Mouse (Mus musculus): ENCODE data around the gene Gm17304.

Gm17304 gene

GRCm38 (mm10) chr5:106608798-106609197 lies at the start of gene Gm17304:
Gene Gm17304, plus strand, starts transcription at chr5:106609098.
- DNase-seq = no peak

GRCm38 (mm10) chr5:106560631-106561498 lies 48.0 kb upstream of the Gm17304 start:
- no peak for DNase-seq

- DNase-seq = no peak
These were observed 47.4 kb upstream of the Gm17304 start for GRCm38 (mm10) chr5:106561499-106561822.

- no peak for DNase-seq
These were observed 42.9 kb upstream of the Gm17304 start for GRCm38 (mm10) chr5:106566025-106566424.

GRCm38 (mm10) chr5:106573742-106574559 lies 34.9 kb upstream of the Gm17304 start:
- no peak for DNase-seq

- DNase-seq = peak; percentile 71
These were observed 34.3 kb upstream of the Gm17304 start for GRCm38 (mm10) chr5:106574560-106574946.

GRCm38 (mm10) chr5:106575098-106575497 lies 33.8 kb upstream of the Gm17304 start:
- DNase-seq = no peak

- DNase-seq = no peak
These were observed 31.5 kb upstream of the Gm17304 start for GRCm38 (mm10) chr5:106577237-106577888.

GRCm38 (mm10) chr5:106580943-106581342 lies 28.0 kb upstream of the Gm17304 start:
- DNase-seq = no peak

GRCm38 (mm10) chr5:106589006-106589405 lies 19.9 kb upstream of the Gm17304 start:
- no peak for DNase-seq

GRCm38 (mm10) chr5:106589670-106590069 lies 19.2 kb upstream of the Gm17304 start:
- DNase-seq = peak; percentile 7

- DNase-seq = no peak
These were observed 18.2 kb upstream of the Gm17304 start for GRCm38 (mm10) chr5:106590686-106591085.

GRCm38 (mm10) chr5:106594388-106594787 lies 14.5 kb upstream of the Gm17304 start:
- no peak for DNase-seq

- DNase-seq = no peak
These were observed 11.4 kb upstream of the Gm17304 start for GRCm38 (mm10) chr5:106597472-106597871.

GRCm38 (mm10) chr5:106599482-106599881 lies 9.4 kb upstream of the Gm17304 start:
- no peak for DNase-seq

- peak; percentile 75 for DNase-seq
These were observed 4.5 kb upstream of the Gm17304 start for GRCm38 (mm10) chr5:106604381-106604780.

- DNase-seq = peak; percentile 83
These were observed 3.8 kb upstream of the Gm17304 start for GRCm38 (mm10) chr5:106605096-106605495.

- DNase-seq = no peak
These were observed 1.8 kb upstream of the Gm17304 start for GRCm38 (mm10) chr5:106607081-106607480.

GRCm38 (mm10) chr5:106612151-106612550 lies 3.3 kb downstream of the Gm17304 start:
- DNase-seq = peak; percentile 29

- DNase-seq = no peak
These were observed 5.7 kb downstream of the Gm17304 start for GRCm38 (mm10) chr5:106614570-106614969.

GRCm38 (mm10) chr5:106615006-106615405 lies 6.1 kb downstream of the Gm17304 start:
- DNase-seq = no peak

GRCm38 (mm10) chr5:106620446-106620845 lies 11.5 kb downstream of the Gm17304 start:
- DNase-seq = peak; percentile 50

GRCm38 (mm10) chr5:106622193-106622592 lies 13.3 kb downstream of the Gm17304 start:
- DNase-seq = no peak
